Mouse (Mus musculus) hindbrain, embryonic 13.5 days (tissue): ENCODE results near the gene Afg1l. TPM values are rescaled to one million over a fixed set of nuclear protein-coding genes. Genes with fewer than 3 reads are reported as not detected.

Source experiments
- ATAC-seq: fragments of 200-750 bp; cut with Nextera tagmentation; 2 replicates; pipeline ENCODE4 v1.8.0; 2017; ENCODE audit warnings: moderate TSS enrichment; ENCODE audit not compliant: low FRiP score
- H3K27ac ChIP-seq: fragments of 300-500 bp; sonication (generic); 2 replicates; pipeline ENCODE4 v1.5.1; 2015; ENCODE audit warnings: inconsistent platforms, mild to moderate bottlenecking, moderate library complexity
- H3K27me3 ChIP-seq: fragments of 300-500 bp; sonication (generic); 2 replicates; pipeline ENCODE4 v1.6.1; 2015; ENCODE audit warnings: mild to moderate bottlenecking, inconsistent platforms
- H3K36me3 ChIP-seq: fragments of 300-500 bp; sonication (generic); 2 replicates; pipeline ENCODE4 v1.6.1; 2015; ENCODE audit warnings: mild to moderate bottlenecking, inconsistent platforms
- H3K4me1 ChIP-seq: fragments of 300-500 bp; sonication (generic); replicated peaks from 2 replicates; pipeline ENCODE4 v1.6.1; 2015; ENCODE audit warnings: inconsistent platforms
- H3K4me2 ChIP-seq: fragments of 300-500 bp; sonication (generic); 2 replicates; pipeline ENCODE4 v1.6.1; 2015; ENCODE audit warnings: inconsistent platforms, mild to moderate bottlenecking, moderate library complexity
- H3K4me3 ChIP-seq: fragments of 300-500 bp; sonication (generic); 2 replicates; pipeline ENCODE4 v1.5.1; 2015; ENCODE audit warnings: mild to moderate bottlenecking, inconsistent platforms
- H3K9ac ChIP-seq: fragments of 300-500 bp; sonication (generic); 2 replicates; pipeline ENCODE4 v1.6.1; 2015; ENCODE audit warnings: mild to moderate bottlenecking, inconsistent platforms
- H3K9me3 ChIP-seq: fragments of 300-500 bp; sonication (generic); 2 replicates; pipeline ENCODE4 v1.6.1; 2016; ENCODE audit warnings: inconsistent platforms
- WGBS: fragments of 180-500 bp; shearing (Covaris S2); methylation state at CpG from one replicate; pipeline ENCODE4 v1.1.7; 2015; 5-methylcytosine and 5-hydroxymethylcytosine counted together
- polyA plus RNA-seq: library from polyadenylated mRNA; unstranded; fragments of >200 nt; fragmentation: Nextera tagmentation; extraction: Ambion mirVana; gene quantifications from 2 replicates; pipeline ENCODE4 v1.2.1, GENCODE M21; 2015

Afg1l gene
- 6.0 and 6.4 TPM in 2 replicates for polyA plus RNA-seq

DNA sequence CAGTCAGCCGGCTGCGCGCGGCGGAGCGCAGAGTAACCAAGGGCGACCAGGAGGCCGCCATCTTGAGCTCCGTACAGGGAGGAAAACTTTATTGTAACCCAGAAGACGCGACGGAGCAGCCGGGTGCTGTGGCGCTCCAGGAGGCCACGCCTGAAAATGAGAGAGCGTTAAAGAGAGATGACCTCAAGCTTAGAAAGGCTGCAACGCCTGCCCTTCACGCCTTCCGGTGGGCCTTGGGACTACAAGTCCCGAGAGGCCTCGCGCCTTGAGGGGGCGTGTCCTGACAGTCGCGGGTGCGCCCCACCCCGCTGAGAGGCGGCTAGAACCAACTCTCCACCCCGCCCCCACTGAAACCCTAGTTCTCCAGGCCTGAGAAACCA is at the start of gene Afg1l:
TSS of gene Afg1l (minus strand) at position 225 of the 380 bp plus-strand sequence.
- peak within 1 kb of the TSS; percentile 72 for H3K4me3 ChIP-seq
- H3K4me2 ChIP-seq: peak within 1 kb of the TSS; percentile 82
- ATAC-seq: peak; percentile 95
- no peaks in the 10 kb centered on the region for H3K27me3 ChIP-seq
- H3K9me3 ChIP-seq: no peaks in the 10 kb centered on the region
- WGBS: under 1% methylated on average over 29 of the region's 29 CpGs
- H3K36me3 ChIP-seq: no peaks in the 10 kb centered on the region
- H3K27ac ChIP-seq: peak within 1 kb of the TSS; percentile 91
- H3K9ac ChIP-seq: peak within 1 kb of the TSS; percentile 86
- peaks cover 10% of the 10 kb centered on the region for H3K4me1 ChIP-seq

DNA sequence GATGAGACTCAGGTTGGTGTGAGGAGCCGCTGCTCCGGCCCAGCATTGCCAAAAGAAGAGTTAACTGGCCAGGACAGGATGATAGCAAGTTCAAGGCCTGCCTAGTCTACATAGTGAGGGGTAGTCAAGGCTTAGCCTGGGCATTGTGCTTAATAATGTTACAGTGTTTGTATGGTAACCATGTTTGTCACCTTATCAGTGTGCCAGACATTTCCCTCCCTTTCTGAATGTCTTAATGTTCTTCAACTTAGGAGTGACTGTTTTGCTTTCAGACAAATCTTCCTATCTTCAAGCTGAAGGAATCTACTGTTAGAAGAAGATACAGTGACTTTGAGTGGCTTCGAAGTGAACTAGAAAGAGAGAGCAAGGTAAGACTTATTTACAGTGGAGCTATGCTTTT is 47.3 kb upstream of the Afg1l start:
- H3K9ac ChIP-seq: no peak overlapping the region
- H3K27me3 ChIP-seq: no peaks in the 10 kb centered on the region
- H3K27ac ChIP-seq: no peak overlapping the region
- no peak overlapping the region for H3K4me2 ChIP-seq
- H3K9me3 ChIP-seq: no peaks in the 10 kb centered on the region
- H3K4me1 ChIP-seq: 0 out of 2 replicates have a peak, but pooled peaks cover 2% of the 10 kb centered on the region
- H3K36me3 ChIP-seq: peaks cover 47% of the 10 kb centered on the region
- no peak for ATAC-seq
- 98% methylated on average over 3 of the region's 3 CpGs for WGBS
- H3K4me3 ChIP-seq: no peak overlapping the region

DNA sequence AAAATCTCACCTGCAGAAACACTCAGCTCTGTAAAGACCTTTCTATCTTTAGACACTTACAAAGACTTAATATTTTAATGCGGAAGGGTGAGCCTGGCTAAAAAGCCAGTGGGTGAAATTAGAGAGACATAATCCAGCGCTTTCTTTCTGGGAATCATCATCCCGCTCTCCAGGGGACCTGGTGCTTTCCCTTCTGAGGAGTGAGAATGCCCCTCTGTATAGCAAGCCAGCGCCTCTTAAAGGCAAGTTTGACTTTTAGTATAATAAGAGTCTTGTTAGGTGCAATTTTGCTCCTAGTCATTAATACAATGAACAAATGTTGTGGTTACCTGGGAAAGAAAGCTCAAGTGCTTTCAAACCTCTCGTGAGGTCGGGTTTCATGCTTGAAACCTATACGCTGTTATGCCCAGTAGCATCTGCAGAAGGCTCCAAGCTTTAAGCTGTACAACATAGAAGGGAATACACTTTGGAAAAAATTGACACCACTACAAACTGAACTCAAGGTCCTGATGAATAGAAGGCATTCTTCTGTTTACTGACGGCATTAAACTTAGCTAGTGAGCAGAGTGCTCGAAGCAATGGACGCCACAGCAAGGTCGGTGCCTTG is 45.3 kb upstream of the Afg1l start:
- Histone ChIP-seq H3K9me3 (no peaks in the 10 kb centered on the region), H3K36me3 (peaks cover 28% of the 10 kb centered on the region), H3K4me1 (0 out of 2 replicates have a peak, but pooled peaks cover 2% of the 10 kb centered on the region), H3K4me3 (no peak overlapping the region), H3K9ac (no peak overlapping the region), H3K27ac (no peak overlapping the region), H3K27me3 (no peaks in the 10 kb centered on the region), H3K4me2 (no peak overlapping the region)
- 74% methylated on average over 11 of the region's 11 CpGs for whole genome bisulfite sequencing
- no peak for ATAC-seq

DNA sequence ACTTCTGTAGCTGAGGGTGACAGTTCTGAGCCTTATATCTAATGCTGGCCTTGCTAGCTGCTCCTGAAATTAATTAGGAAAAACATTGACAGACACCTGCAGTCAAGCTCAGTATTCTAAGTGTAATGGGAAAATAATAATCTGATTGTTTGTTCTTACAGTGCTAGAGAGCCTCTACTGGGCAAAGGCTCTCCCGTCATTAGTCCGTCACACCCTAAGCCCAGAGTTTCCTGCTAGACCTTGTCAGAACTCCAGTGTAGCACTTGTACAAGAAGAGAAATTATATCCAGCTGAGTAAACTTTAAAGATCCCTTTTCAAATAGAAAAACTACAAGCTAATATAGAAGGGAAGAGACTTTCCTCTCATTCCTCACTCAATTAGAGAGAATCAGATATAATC is 44.5 kb upstream of the Afg1l start:
- Histone ChIP-seq H3K27ac (no peak overlapping the region), H3K4me1 (0 out of 2 replicates have a peak, but pooled peaks cover 2% of the 10 kb centered on the region), H3K9me3 (no peaks in the 10 kb centered on the region), H3K4me3 (no peak overlapping the region), H3K4me2 (no peak overlapping the region), H3K27me3 (no peaks in the 10 kb centered on the region), H3K36me3 (peaks cover 20% of the 10 kb centered on the region), H3K9ac (no peak overlapping the region)
- WGBS: 62% methylated on average over 2 of the region's 2 CpGs
- ATAC-seq: no peak

DNA sequence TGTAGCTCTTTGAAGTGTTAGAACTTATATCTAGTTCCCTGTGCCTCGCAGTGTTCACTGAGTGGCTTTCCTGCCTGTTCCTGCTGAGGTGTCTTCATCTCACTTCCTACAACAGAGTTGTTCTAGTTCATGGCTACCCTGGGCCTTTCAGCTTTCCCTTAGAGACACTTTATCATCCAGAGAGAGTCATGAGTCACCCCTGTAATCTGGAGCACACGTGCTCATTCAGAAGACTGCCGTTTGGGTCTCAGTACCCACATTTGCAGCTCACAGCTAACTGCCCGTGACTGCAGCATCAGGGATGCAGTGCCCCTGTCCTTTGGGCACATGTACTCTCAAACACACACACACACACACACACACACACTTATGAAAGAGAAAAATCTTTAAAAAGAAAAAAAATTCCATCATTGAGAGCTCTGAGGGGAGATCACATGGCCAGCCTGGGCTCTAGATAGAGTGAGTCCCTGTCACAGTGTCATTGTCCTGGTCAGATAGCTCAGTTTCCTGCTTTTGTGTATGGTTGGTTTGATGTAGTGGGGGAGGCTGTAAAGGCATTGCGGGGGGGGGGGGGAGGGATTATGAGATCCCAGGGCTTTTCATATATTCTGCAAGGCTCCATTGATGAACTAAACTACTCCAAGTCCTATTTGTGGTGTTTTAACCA is 43.1 kb upstream of the Afg1l start:
- 68% methylated on average over 5 of the region's 5 CpGs for WGBS
- no peak overlapping the region for H3K4me2 ChIP-seq
- H3K4me3 ChIP-seq: no peak overlapping the region
- ATAC-seq: no peak
- no peaks in the 10 kb centered on the region for H3K9me3 ChIP-seq
- no peaks in the 10 kb centered on the region for H3K27me3 ChIP-seq
- H3K4me1 ChIP-seq: 0 out of 2 replicates have a peak, but pooled peaks cover 2% of the 10 kb centered on the region
- H3K27ac ChIP-seq: no peak overlapping the region; the same call in 1 of the 2 replicates
- H3K36me3 ChIP-seq: peaks cover 13% of the 10 kb centered on the region
- H3K9ac ChIP-seq: no peak overlapping the region

DNA sequence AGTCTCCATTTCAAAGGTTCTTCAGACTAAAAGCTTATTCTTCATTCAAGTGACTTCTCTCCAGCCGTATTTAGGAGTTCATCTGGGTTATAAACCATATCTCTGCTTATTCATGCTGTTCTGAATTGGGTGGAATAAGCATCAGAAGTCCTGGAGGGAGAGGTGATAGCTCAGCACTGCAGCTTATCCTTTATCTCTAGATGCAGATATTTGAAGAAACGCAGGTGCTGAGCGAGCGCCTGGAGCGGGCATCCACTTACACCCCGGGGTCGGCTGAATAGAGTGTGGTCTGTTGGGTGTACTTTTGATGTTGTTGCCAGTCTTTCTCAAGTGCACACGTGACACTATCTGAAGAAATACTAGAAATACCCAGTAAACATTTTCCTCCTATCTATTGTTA is 40.0 kb upstream of the Afg1l start:
- Histone ChIP-seq H3K27ac (no peak overlapping the region), H3K27me3 (no peaks in the 10 kb centered on the region), H3K9me3 (no peaks in the 10 kb centered on the region), H3K36me3 (no peaks in the 10 kb centered on the region), H3K4me2 (no peak overlapping the region), H3K9ac (no peak overlapping the region), H3K4me1 (no peaks in the 10 kb centered on the region), H3K4me3 (no peak overlapping the region)
- WGBS: 92% methylated on average over 8 of the region's 8 CpGs
- no peak for ATAC-seq

DNA sequence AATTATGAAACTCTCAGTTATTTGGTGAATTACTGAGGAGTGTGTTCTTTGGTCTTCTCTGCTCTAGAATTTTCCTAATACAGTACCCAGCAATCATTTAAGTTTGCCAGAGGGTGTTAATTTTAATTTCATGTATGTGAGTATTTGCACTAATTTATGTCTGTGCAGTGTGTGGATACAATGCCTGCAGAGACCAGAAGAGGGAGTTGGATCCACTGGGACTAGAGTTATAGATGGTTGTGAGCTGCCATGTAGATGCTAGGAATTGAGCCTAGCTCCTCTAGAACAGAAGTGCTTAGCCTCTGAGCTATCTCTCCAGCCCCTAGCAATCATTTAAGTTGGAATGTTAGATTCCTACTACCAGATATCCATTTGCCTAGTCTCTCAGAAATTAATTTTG is 35.8 kb upstream of the Afg1l start:
- H3K27ac ChIP-seq: no peak overlapping the region
- no peak overlapping the region for H3K4me2 ChIP-seq
- H3K4me3 ChIP-seq: no peak overlapping the region
- no peaks in the 10 kb centered on the region for H3K4me1 ChIP-seq
- no peaks in the 10 kb centered on the region for H3K27me3 ChIP-seq
- no peak for ATAC-seq
- 0 out of 2 replicates have a peak, but pooled peaks cover 2% of the 10 kb centered on the region for H3K36me3 ChIP-seq
- H3K9ac ChIP-seq: no peak overlapping the region
- no peaks in the 10 kb centered on the region for H3K9me3 ChIP-seq

DNA sequence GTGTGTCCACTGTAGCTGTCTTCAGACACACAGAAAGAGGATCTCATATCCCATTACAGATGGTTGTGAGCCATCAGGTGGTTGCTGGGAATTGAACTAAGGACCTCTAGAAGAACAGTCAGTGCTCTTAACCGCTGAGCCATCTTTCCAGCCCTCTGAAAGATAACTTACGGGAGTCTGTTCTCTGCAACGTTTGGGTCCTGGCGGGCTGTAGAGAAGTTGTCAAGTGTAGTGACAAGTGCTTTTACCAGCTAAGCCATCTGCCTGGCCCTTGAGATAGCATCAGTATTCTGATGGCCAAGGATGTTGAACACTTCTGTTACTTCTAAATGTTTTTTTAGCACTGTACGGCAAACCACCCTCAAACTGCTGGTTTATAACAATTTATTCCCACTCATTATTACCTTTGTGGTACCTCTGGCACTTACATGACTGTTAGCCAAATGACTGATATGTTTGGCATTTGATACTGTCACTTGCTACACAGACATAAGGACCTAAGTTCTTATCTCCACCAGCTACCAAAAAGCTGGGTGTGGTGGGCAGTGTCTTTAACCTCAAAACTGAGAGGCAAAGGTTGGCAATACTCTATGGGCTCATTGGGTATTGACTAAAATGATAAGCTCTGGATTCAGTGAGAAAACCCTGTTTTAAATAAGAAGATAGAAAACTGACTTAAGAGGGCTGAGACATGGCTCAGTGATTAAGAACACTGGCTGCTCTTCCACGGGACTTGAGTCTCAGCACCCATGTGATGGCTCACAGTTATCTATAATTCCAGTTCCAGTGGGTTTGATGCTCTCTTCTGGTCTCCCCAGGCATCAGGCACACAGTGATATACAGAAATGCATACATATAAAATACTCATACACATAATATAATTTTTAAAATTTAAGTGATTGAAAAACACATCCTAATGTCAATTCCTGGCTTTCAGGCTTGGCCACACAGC is 33.1 kb upstream of the Afg1l start:
- no peak overlapping the region for H3K4me3 ChIP-seq
- no peaks in the 10 kb centered on the region for H3K9me3 ChIP-seq
- no peak overlapping the region for H3K9ac ChIP-seq
- no peaks in the 10 kb centered on the region for H3K4me1 ChIP-seq
- H3K4me2 ChIP-seq: no peak overlapping the region
- peaks cover 10% of the 10 kb centered on the region; the same call in 1 of the 2 replicates for H3K36me3 ChIP-seq
- ATAC-seq: no peak
- no peaks in the 10 kb centered on the region for H3K27me3 ChIP-seq
- 95% methylated on average over 6 of the region's 6 CpGs for WGBS
- H3K27ac ChIP-seq: no peak overlapping the region

DNA sequence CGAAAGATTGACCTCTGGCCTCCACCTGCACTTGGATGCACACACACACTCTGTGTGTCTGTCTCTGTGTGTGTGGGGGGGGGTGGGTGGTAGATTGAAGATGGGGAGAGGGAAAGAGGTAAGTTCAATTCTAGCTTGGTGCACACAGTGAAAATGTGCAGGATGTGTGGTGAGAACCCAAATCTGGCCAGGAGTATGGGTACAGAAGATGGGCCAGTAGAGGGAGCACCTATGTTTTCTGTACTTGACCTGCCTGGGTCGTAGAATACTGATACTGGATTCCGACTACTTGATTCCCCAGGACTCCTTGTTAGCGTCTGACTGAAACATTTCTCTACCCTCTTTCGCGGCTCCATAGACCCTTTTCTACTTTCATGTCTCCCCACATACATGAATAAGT is 31.8 kb upstream of the Afg1l start:
- peaks cover 10% of the 10 kb centered on the region; the same call in 1 of the 2 replicates for H3K36me3 ChIP-seq
- no peak overlapping the region for H3K9ac ChIP-seq
- H3K9me3 ChIP-seq: no peaks in the 10 kb centered on the region
- ATAC-seq: no peak
- no peak overlapping the region for H3K4me3 ChIP-seq
- WGBS: 87% methylated on average over 6 of the region's 6 CpGs
- H3K27ac ChIP-seq: no peak overlapping the region
- H3K4me1 ChIP-seq: no peaks in the 10 kb centered on the region; the same call in 1 of the 2 replicates
- no peaks in the 10 kb centered on the region for H3K27me3 ChIP-seq
- H3K4me2 ChIP-seq: no peak overlapping the region

DNA sequence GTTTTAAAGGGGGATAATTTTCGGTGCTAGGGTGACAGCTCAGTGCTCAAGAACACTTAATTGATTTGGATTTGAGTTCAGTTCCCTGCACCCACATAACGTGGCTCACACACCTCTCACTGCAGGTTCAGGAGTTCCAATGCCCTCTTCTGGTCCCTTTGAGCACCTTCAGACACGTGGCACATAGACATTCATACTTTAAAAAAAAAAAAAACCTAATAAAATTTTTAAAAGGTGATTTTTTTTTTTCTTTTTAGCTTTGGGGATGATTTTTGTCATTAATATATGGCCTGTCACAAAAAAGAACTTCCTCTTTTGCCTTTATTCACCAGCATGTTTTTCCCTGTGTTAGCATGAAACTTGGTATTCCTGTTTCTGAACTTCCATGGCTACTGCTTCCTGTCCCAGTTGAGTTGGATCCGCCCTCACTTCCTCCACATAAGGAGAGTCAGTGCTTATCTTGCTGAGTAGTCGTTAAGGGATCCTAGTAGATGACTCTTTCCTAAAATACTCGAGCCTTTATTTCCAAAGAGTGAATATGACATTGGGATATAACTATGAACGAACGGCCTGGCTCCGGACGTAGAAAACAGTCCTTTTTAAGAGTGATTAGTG is 25.8 kb upstream of the Afg1l start:
- ATAC-seq: no peak
- 89% methylated on average over 10 of the region's 10 CpGs for WGBS

DNA sequence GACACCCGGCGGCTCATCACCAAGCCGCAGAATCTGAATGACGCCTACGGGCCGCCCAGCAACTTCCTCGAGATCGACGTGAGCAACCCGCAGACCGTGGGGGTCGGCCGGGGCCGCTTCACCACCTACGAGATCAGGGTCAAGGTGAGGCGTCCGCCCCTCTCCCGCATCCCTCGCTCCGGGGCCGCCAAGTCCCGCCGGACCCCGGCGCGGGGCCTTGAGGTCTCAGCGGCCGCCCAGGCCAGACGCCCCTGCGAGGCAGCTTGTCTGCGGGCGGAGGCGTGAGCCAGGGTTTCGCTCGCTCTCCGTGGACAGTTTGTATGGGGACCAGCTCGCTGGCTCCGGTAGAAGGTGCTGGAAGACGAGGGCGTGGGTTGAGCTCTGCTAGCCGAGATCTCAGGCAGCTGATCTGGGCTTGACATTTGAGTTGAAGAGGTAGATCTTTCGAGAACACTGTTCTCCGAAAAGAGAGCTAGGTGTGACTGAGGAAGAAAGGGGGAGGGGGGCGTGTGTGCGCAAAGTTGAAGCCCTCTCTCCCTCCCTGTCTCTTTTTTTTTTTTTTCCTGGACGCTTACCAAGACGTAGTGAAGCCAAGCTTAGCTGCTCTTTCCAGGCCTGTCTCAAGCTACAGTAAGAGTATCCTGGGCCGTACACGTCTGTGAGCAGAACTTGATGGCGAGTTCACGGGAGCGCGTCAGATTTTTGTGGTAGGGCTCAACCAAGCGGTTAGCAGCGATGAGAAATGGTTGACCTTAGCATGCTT is 24.2 kb upstream of the Afg1l start:
- under 1% methylated on average over 54 of the region's 55 CpGs for WGBS
- H3K27me3 ChIP-seq: no peaks in the 10 kb centered on the region
- peak; percentile 68 for ATAC-seq
- H3K9ac ChIP-seq: peak overlapping the region; percentile 97
- H3K36me3 ChIP-seq: no peaks in the 10 kb centered on the region
- peak overlapping the region; percentile 94 for H3K4me3 ChIP-seq
- H3K27ac ChIP-seq: peak overlapping the region; percentile 99
- H3K9me3 ChIP-seq: no peaks in the 10 kb centered on the region
- H3K4me2 ChIP-seq: peak overlapping the region; percentile 77
- H3K4me1 ChIP-seq: peaks cover 22% of the 10 kb centered on the region

More for the DNA sequence above, 25.8 kb upstream of the Afg1l start:
- Histone ChIP-seq H3K27ac (no peak overlapping the region), H3K9ac (no peak overlapping the region), H3K9me3 (no peaks in the 10 kb centered on the region), H3K27me3 (no peaks in the 10 kb centered on the region), H3K36me3 (peaks cover 7% of the 10 kb centered on the region; the same call in 1 of the 2 replicates), H3K4me3 (no peak overlapping the region), H3K4me1 (peaks cover 22% of the 10 kb centered on the region), H3K4me2 (no peak overlapping the region)
